Mouse (Mus musculus) heart, embryonic 16.5 days (tissue): ENCODE measurements around the gene Cmss1. TPM values are rescaled to one million over a fixed set of nuclear protein-coding genes. Genes with fewer than 3 reads are reported as not detected.

ENCODE experiments used
- ATAC-seq: fragments of 200-750 bp; cut with Nextera tagmentation; replicated peaks from 2 replicates; pipeline ENCODE4 v1.8.0; 2017; ENCODE audit warnings: moderate number of reproducible peaks; ENCODE audit not compliant: insufficient read depth, low FRiP score; ENCODE audit errors: extremely low read depth
- H3K27ac ChIP-seq: fragments of 300-500 bp; sonication (generic); 2 replicates; pipeline ENCODE4 v1.5.1; 2014; ENCODE audit warnings: mild to moderate bottlenecking, low read length, control low read depth, moderate library complexity
- H3K27me3 ChIP-seq: fragments of 300-500 bp; sonication (generic); 2 replicates; pipeline ENCODE4 v1.6.1; 2014; ENCODE audit warnings: low read length, mixed read lengths; ENCODE audit not compliant: control insufficient read depth, insufficient read depth
- H3K36me3 ChIP-seq: fragments of 300-500 bp; sonication (generic); 2 replicates; pipeline ENCODE4 v1.6.1; 2014; ENCODE audit not compliant: control insufficient read depth, insufficient read depth
- H3K4me1 ChIP-seq: fragments of 300-500 bp; sonication (generic); 2 replicates; pipeline ENCODE4 v1.6.1; 2014; ENCODE audit warnings: low read length, mixed read lengths; ENCODE audit not compliant: control insufficient read depth, insufficient read depth
- H3K4me2 ChIP-seq: fragments of 300-500 bp; sonication (generic); 2 replicates; pipeline ENCODE4 v1.6.1; 2014; ENCODE audit warnings: low read depth, mild to moderate bottlenecking, control low read depth, low read length
- H3K4me3 ChIP-seq: fragments of 300-500 bp; sonication (generic); 2 replicates; pipeline ENCODE4 v1.5.1; 2014; ENCODE audit warnings: mild to moderate bottlenecking, control low read depth, low read length
- H3K9ac ChIP-seq: fragments of 300-500 bp; sonication (generic); 2 replicates; pipeline ENCODE4 v1.6.1; 2014; ENCODE audit warnings: low read length, control low read depth
- H3K9me3 ChIP-seq: fragments of 300-500 bp; sonication (generic); replicated peaks from 2 replicates; pipeline ENCODE4 v1.6.1; 2016; ENCODE audit warnings: low read length; ENCODE audit not compliant: control insufficient read depth
- WGBS: fragments of 180-500 bp; shearing (Covaris S2); extraction: QIAGEN DNeasy Blood & Tissue Kit; methylation state at CpG from one replicate; pipeline ENCODE4 v1.1.7; 2014; 5-methylcytosine and 5-hydroxymethylcytosine counted together
- polyA plus RNA-seq: library from polyadenylated mRNA; unstranded; fragments of >200 nt; fragmentation: Nextera tagmentation; extraction: Ambion mirVana; gene quantifications from 2 replicates; pipeline ENCODE4 v1.2.1, GENCODE M21; 2015

Gene Cmss1
- polyA plus RNA-seq, 1 experiment from 2014 or later: 39.5 TPM

- Histone ChIP-seq H3K9me3 (no peaks in the 10 kb centered on the region), H3K27ac (peak overlapping the region; percentile 41), H3K4me3 (no peak overlapping the region), H3K4me1 (peaks cover 18% of the 10 kb centered on the region), H3K36me3 (no peaks in the 10 kb centered on the region), H3K27me3 (no peaks in the 10 kb centered on the region), H3K4me2 (no peak overlapping the region), H3K9ac (no peak overlapping the region)
- no peak for ATAC-seq
- WGBS: 68% methylated on average over 10 of the region's 10 CpGs
Measured at GRCm38 (mm10) chr16:57426680-57427079, 180.0 kb downstream of the Cmss1 start.

GRCm38 (mm10) chr16:57423001-57423800 lies 183.5 kb downstream of the Cmss1 start:
- H3K4me2 ChIP-seq: no peak overlapping the region
- WGBS: 60% methylated on average over 6 of the region's 6 CpGs
- H3K36me3 ChIP-seq: no peaks in the 10 kb centered on the region
- no peak overlapping the region for H3K4me3 ChIP-seq
- no peak for ATAC-seq
- no peak overlapping the region for H3K27ac ChIP-seq
- H3K4me1 ChIP-seq: peaks cover 30% of the 10 kb centered on the region
- H3K9ac ChIP-seq: no peak overlapping the region
- no peaks in the 10 kb centered on the region for H3K27me3 ChIP-seq
- H3K9me3 ChIP-seq: no peaks in the 10 kb centered on the region

- Histone ChIP-seq H3K4me3 (no peak overlapping the region), H3K36me3 (no peaks in the 10 kb centered on the region), H3K27ac (peak overlapping the region; percentile 74), H3K9ac (no peak overlapping the region), H3K4me2 (no peak overlapping the region), H3K27me3 (no peaks in the 10 kb centered on the region), H3K4me1 (peaks cover 29% of the 10 kb centered on the region), H3K9me3 (no peaks in the 10 kb centered on the region)
- WGBS: 76% methylated on average over 7 of the region's 7 CpGs
- no peak for ATAC-seq
Measured at GRCm38 (mm10) chr16:57421680-57422417, 184.8 kb downstream of the Cmss1 start.

- H3K36me3 ChIP-seq: no peaks in the 10 kb centered on the region
- 35% methylated on average over 8 of the region's 8 CpGs for WGBS
- no peaks in the 10 kb centered on the region for H3K27me3 ChIP-seq
- no peaks in the 10 kb centered on the region for H3K9me3 ChIP-seq
- peak; percentile 59 for ATAC-seq
- no peak overlapping the region for H3K4me2 ChIP-seq
- H3K27ac ChIP-seq: peak overlapping the region; percentile 77
- peaks cover 29% of the 10 kb centered on the region for H3K4me1 ChIP-seq
- H3K9ac ChIP-seq: no peak overlapping the region
- H3K4me3 ChIP-seq: no peak overlapping the region
Measured at GRCm38 (mm10) chr16:57420773-57421556, 185.7 kb downstream of the Cmss1 start.

- no peaks in the 10 kb centered on the region for H3K36me3 ChIP-seq
- peaks cover 29% of the 10 kb centered on the region for H3K4me1 ChIP-seq
- H3K4me3 ChIP-seq: no peak overlapping the region
- no peak overlapping the region; the same call in 1 of the 2 replicates for H3K27ac ChIP-seq
- no peak for ATAC-seq
- H3K9ac ChIP-seq: no peak overlapping the region
- H3K4me2 ChIP-seq: no peak overlapping the region
- H3K27me3 ChIP-seq: no peaks in the 10 kb centered on the region
- H3K9me3 ChIP-seq: peaks cover under 1% of the 10 kb centered on the region; the same call in 1 of the 2 replicates
- WGBS: 72% methylated on average over 5 of the region's 5 CpGs
Measured at GRCm38 (mm10) chr16:57419881-57420280, 186.8 kb downstream of the Cmss1 start.

- 31% methylated on average over 5 of the region's 5 CpGs for WGBS
- Histone ChIP-seq H3K4me1 (peaks cover 29% of the 10 kb centered on the region), H3K27me3 (no peaks in the 10 kb centered on the region), H3K27ac (peak overlapping the region; percentile 63), H3K36me3 (no peaks in the 10 kb centered on the region), H3K4me2 (no peak overlapping the region), H3K4me3 (no peak overlapping the region), H3K9me3 (peaks cover 5% of the 10 kb centered on the region; the same call in 1 of the 2 replicates), H3K9ac (no peak overlapping the region)
- peak; percentile 68 for ATAC-seq
Measured at GRCm38 (mm10) chr16:57419332-57419731, 187.3 kb downstream of the Cmss1 start.

GRCm38 (mm10) chr16:57417955-57418354 lies 188.7 kb downstream of the Cmss1 start:
- Histone ChIP-seq H3K27ac (no peak overlapping the region), H3K36me3 (no peaks in the 10 kb centered on the region), H3K4me1 (peaks cover 29% of the 10 kb centered on the region), H3K27me3 (no peaks in the 10 kb centered on the region), H3K9me3 (peaks cover 6% of the 10 kb centered on the region; the same call in 1 of the 2 replicates), H3K4me2 (no peak overlapping the region), H3K9ac (no peak overlapping the region), H3K4me3 (no peak overlapping the region)
- WGBS: 71% methylated on average over 1 of the region's 1 CpGs
- ATAC-seq: no peak

- Histone ChIP-seq H3K27ac (no peak overlapping the region), H3K4me2 (peak overlapping the region; percentile 7; the same call in 1 of the 2 replicates), H3K27me3 (no peaks in the 10 kb centered on the region), H3K9ac (no peak overlapping the region), H3K36me3 (no peaks in the 10 kb centered on the region), H3K9me3 (peaks cover 6% of the 10 kb centered on the region; the same call in 1 of the 2 replicates), H3K4me1 (peaks cover 25% of the 10 kb centered on the region), H3K4me3 (no peak overlapping the region)
- 38% methylated on average over 9 of the region's 9 CpGs for WGBS
- ATAC-seq: no peak
Measured at GRCm38 (mm10) chr16:57417017-57417416, 189.6 kb downstream of the Cmss1 start.
